Mouse (Mus musculus) embryonic facial prominence, embryonic 15.5 days (tissue): ENCODE results near the gene Crabp2. TPM values are rescaled to one million over a fixed set of nuclear protein-coding genes. Genes with fewer than 3 reads are reported as not detected.
"Not testable (repeated sequence)": the region's sequence is repeated elsewhere in the genome, so short reads cannot be mapped to it uniquely, and the experiment has no call there.

ENCODE experiments used
- ATAC-seq: fragments of 200-750 bp; cut with Nextera tagmentation; 2 replicates; pipeline ENCODE4 v1.8.0; 2017; ENCODE audit warnings: low read depth, moderate TSS enrichment; ENCODE audit not compliant: insufficient number of reproducible peaks, low FRiP score, low TSS enrichment
- H3K27ac ChIP-seq: fragments of 300-500 bp; sonication (generic); replicated peaks from 2 replicates; pipeline ENCODE4 v1.5.1; 2015; ENCODE audit warnings: mild to moderate bottlenecking, inconsistent platforms
- H3K27me3 ChIP-seq: fragments of 300-500 bp; sonication (generic); 2 replicates; pipeline ENCODE4 v1.6.1; 2015; ENCODE audit warnings: inconsistent platforms
- H3K36me3 ChIP-seq: fragments of 300-500 bp; sonication (generic); 2 replicates; pipeline ENCODE4 v1.6.1; 2015; ENCODE audit warnings: mild to moderate bottlenecking, inconsistent platforms
- H3K4me1 ChIP-seq: fragments of 300-500 bp; sonication (generic); 2 replicates; pipeline ENCODE4 v1.6.1; 2015; ENCODE audit warnings: inconsistent platforms
- H3K4me2 ChIP-seq: fragments of 300-500 bp; sonication (generic); replicated peaks from 2 replicates; pipeline ENCODE4 v1.6.1; 2015; ENCODE audit warnings: mild to moderate bottlenecking, inconsistent platforms
- H3K4me3 ChIP-seq: fragments of 300-500 bp; sonication (generic); replicated peaks from 2 replicates; pipeline ENCODE4 v1.5.1; 2015; ENCODE audit warnings: mild to moderate bottlenecking, inconsistent platforms
- H3K9ac ChIP-seq: fragments of 300-500 bp; sonication (generic); 2 replicates; pipeline ENCODE4 v1.6.1; 2015; ENCODE audit warnings: inconsistent platforms
- H3K9me3 ChIP-seq: fragments of 300-500 bp; sonication (generic); replicated peaks from 2 replicates; pipeline ENCODE4 v1.6.1; 2016; ENCODE audit warnings: inconsistent platforms
- WGBS: fragments of 180-500 bp; shearing (Covaris S2); methylation state at CpG from one replicate; pipeline ENCODE4 v1.1.7; 2015; 5-methylcytosine and 5-hydroxymethylcytosine counted together
- polyA plus RNA-seq: library from polyadenylated mRNA; unstranded; fragments of >200 nt; fragmentation: Nextera tagmentation; extraction: Ambion mirVana; gene quantifications from 2 replicates; pipeline ENCODE4 v1.2.1, GENCODE M21; 2015

Crabp2 gene
- 200 and 206 TPM in 2 replicates for polyA plus RNA-seq

GRCm38 (mm10) chr3:87948378-87949265 is at the start of gene Crabp2:
TSS of gene Crabp2 (plus strand) at chr3:87948666.
- peak; percentile 22; the same call in 1 of the 2 replicates for ATAC-seq
- peak within 1 kb of the TSS; percentile 72 for H3K4me2 ChIP-seq
- no peaks in the 10 kb centered on the region for H3K27me3 ChIP-seq
- 1% methylated on average over 35 of the region's 35 CpGs for WGBS
- H3K9ac ChIP-seq, result peak within 1 kb of the TSS; percentile 29; the same call in 1 of the 2 replicates
- peaks cover 12% of the 10 kb centered on the region for H3K36me3 ChIP-seq
- H3K27ac ChIP-seq, result peak within 1 kb of the TSS; percentile 91
- H3K4me1 ChIP-seq, result peaks cover 92% of the 10 kb centered on the region
- H3K4me3 ChIP-seq, result peak within 1 kb of the TSS; percentile 47
- no peaks in the 10 kb centered on the region for H3K9me3 ChIP-seq

- Histone ChIP-seq H3K9ac (no peak overlapping the region), H3K4me1 (no peaks in the 10 kb centered on the region), H3K4me3 (no peak overlapping the region), H3K4me2 (no peak overlapping the region), H3K36me3 (no peaks in the 10 kb centered on the region), H3K27me3 (no peaks in the 10 kb centered on the region), H3K9me3 (no peaks in the 10 kb centered on the region), H3K27ac (no peak overlapping the region)
- 48% methylated on average over 3 of the region's 3 CpGs for WGBS
- no peak for ATAC-seq
Measured at GRCm38 (mm10) chr3:87899266-87899665, 49.2 kb upstream of the Crabp2 start.

GRCm38 (mm10) chr3:87899776-87900175 is 48.7 kb upstream of the Crabp2 start:
- no peak overlapping the region for H3K9ac ChIP-seq
- H3K9me3 ChIP-seq, result no peaks in the 10 kb centered on the region
- H3K27ac ChIP-seq, result no peak overlapping the region
- no peaks in the 10 kb centered on the region for H3K27me3 ChIP-seq
- H3K4me1 ChIP-seq, result no peaks in the 10 kb centered on the region
- 78% methylated on average over 3 of the region's 3 CpGs for WGBS
- H3K4me3 ChIP-seq, result no peak overlapping the region
- H3K36me3 ChIP-seq, result no peaks in the 10 kb centered on the region
- H3K4me2 ChIP-seq, result no peak overlapping the region
- ATAC-seq, result no peak

- Histone ChIP-seq H3K4me3 (no peak overlapping the region), H3K9ac (no peak overlapping the region), H3K27me3 (no peaks in the 10 kb centered on the region), H3K4me1 (0 out of 2 replicates have a peak, but pooled peaks cover 2% of the 10 kb centered on the region), H3K9me3 (no peaks in the 10 kb centered on the region), H3K4me2 (no peak overlapping the region), H3K27ac (no peak overlapping the region), H3K36me3 (no peaks in the 10 kb centered on the region)
- ATAC-seq, result no peak
- WGBS, result 48% methylated on average over 1 of the region's 1 CpGs
Measured at GRCm38 (mm10) chr3:87901036-87901624, 47.3 kb upstream of the Crabp2 start.

- not testable (repeated sequence) for H3K4me1 ChIP-seq, H3K36me3 ChIP-seq, H3K4me3 ChIP-seq, H3K9me3 ChIP-seq, H3K4me2 ChIP-seq, H3K9ac ChIP-seq, ATAC-seq, H3K27ac ChIP-seq, H3K27me3 ChIP-seq
- WGBS, result 89% methylated on average over 5 of the region's 6 CpGs
Measured at GRCm38 (mm10) chr3:87901959-87902358, 46.5 kb upstream of the Crabp2 start.

GRCm38 (mm10) chr3:87903821-87904220 is 44.6 kb upstream of the Crabp2 start:
- ATAC-seq, result no peak
- Histone ChIP-seq H3K27ac (no peak overlapping the region), H3K4me3 (no peak overlapping the region), H3K4me1 (peaks cover 14% of the 10 kb centered on the region), H3K27me3 (no peaks in the 10 kb centered on the region), H3K36me3 (no peaks in the 10 kb centered on the region), H3K4me2 (no peak overlapping the region), H3K9ac (no peak overlapping the region), H3K9me3 (no peaks in the 10 kb centered on the region)
- WGBS, result 41% methylated on average over 5 of the region's 5 CpGs

GRCm38 (mm10) chr3:87905880-87906485 is 42.5 kb upstream of the Crabp2 start, which contains the start of gene Hdgf:
TSS of gene Hdgf (plus strand) at chr3:87906321.
- no peaks in the 10 kb centered on the region for H3K36me3 ChIP-seq
- H3K4me1 ChIP-seq, result peaks cover 36% of the 10 kb centered on the region
- peak; percentile 93 for ATAC-seq
- peak within 1 kb of the TSS; percentile 64 for H3K4me2 ChIP-seq
- no peaks in the 10 kb centered on the region for H3K27me3 ChIP-seq
- peak within 1 kb of the TSS; percentile 96 for H3K9ac ChIP-seq
- H3K27ac ChIP-seq, result peak within 1 kb of the TSS; percentile 98
- H3K9me3 ChIP-seq, result no peaks in the 10 kb centered on the region
- H3K4me3 ChIP-seq, result peak within 1 kb of the TSS; percentile 91
- WGBS, result under 1% methylated on average over 43 of the region's 57 CpGs

- Histone ChIP-seq H3K27ac (peak overlapping the region; percentile 98), H3K9me3 (no peaks in the 10 kb centered on the region), H3K36me3 (no peaks in the 10 kb centered on the region), H3K4me3 (peak overlapping the region; percentile 91), H3K4me2 (peak overlapping the region; percentile 64), H3K27me3 (no peaks in the 10 kb centered on the region), H3K4me1 (peaks cover 41% of the 10 kb centered on the region), H3K9ac (peak overlapping the region; percentile 96)
- ATAC-seq, result peak; percentile 13; the same call in 1 of the 2 replicates
- WGBS, result under 1% methylated on average over 46 of the region's 47 CpGs
Measured at GRCm38 (mm10) chr3:87906601-87906980, 41.9 kb upstream of the Crabp2 start.

- WGBS, result under 1% methylated on average over 27 of the region's 27 CpGs
- Histone ChIP-seq H3K4me2 (peak overlapping the region; percentile 64), H3K27ac (peak overlapping the region; percentile 98), H3K9ac (peak overlapping the region; percentile 96), H3K36me3 (no peaks in the 10 kb centered on the region), H3K27me3 (no peaks in the 10 kb centered on the region), H3K4me3 (peak overlapping the region; percentile 91), H3K9me3 (no peaks in the 10 kb centered on the region), H3K4me1 (peaks cover 44% of the 10 kb centered on the region)
- no peak for ATAC-seq
Measured at GRCm38 (mm10) chr3:87906981-87907857, 41.2 kb upstream of the Crabp2 start.

GRCm38 (mm10) chr3:87907906-87908305 is 40.6 kb upstream of the Crabp2 start:
- no peaks in the 10 kb centered on the region for H3K27me3 ChIP-seq
- peaks cover 44% of the 10 kb centered on the region for H3K4me1 ChIP-seq
- H3K36me3 ChIP-seq, result 0 out of 2 replicates have a peak, but pooled peaks cover under 1% of the 10 kb centered on the region
- ATAC-seq, result no peak
- peak overlapping the region; percentile 91 for H3K4me3 ChIP-seq
- H3K27ac ChIP-seq, result peak overlapping the region; percentile 98
- H3K9ac ChIP-seq, result peak overlapping the region; percentile 96
- H3K4me2 ChIP-seq, result peak overlapping the region; percentile 64
- no peaks in the 10 kb centered on the region for H3K9me3 ChIP-seq
- WGBS, result 0% methylated on average over 1 of the region's 1 CpGs
